Mouse (Mus musculus) testis, adult 2 months (tissue): ENCODE data around the gene Pax7.

Experiments
- CTCF ChIP-seq: fragments of 200-500 bp; IDR thresholded peaks from 2 replicates; pipeline ENCODE4 v1.5.1; 2012; ENCODE audit warnings: low read depth, mild to moderate bottlenecking, inconsistent platforms, low read length, moderate library complexity; ENCODE audit not compliant: control insufficient read depth, insufficient read depth, insufficient replicate concordance
- POLR2A ChIP-seq: fragments of 200-500 bp; IDR thresholded peaks from 2 replicates; pipeline ENCODE4 v1.6.1; 2012; ENCODE audit warnings: low read depth, mild to moderate bottlenecking, inconsistent platforms, low read length, moderate library complexity; ENCODE audit not compliant: control insufficient read depth

- TF ChIP-seq POLR2A (no peak), CTCF (no peak)
Measured at GRCm38 (mm10) chr4:139809381-139809820, 23.9 kb downstream of the Pax7 start.
